Mouse (Mus musculus): ENCODE measurements around the gene 2410004P03Rik.

DNA sequence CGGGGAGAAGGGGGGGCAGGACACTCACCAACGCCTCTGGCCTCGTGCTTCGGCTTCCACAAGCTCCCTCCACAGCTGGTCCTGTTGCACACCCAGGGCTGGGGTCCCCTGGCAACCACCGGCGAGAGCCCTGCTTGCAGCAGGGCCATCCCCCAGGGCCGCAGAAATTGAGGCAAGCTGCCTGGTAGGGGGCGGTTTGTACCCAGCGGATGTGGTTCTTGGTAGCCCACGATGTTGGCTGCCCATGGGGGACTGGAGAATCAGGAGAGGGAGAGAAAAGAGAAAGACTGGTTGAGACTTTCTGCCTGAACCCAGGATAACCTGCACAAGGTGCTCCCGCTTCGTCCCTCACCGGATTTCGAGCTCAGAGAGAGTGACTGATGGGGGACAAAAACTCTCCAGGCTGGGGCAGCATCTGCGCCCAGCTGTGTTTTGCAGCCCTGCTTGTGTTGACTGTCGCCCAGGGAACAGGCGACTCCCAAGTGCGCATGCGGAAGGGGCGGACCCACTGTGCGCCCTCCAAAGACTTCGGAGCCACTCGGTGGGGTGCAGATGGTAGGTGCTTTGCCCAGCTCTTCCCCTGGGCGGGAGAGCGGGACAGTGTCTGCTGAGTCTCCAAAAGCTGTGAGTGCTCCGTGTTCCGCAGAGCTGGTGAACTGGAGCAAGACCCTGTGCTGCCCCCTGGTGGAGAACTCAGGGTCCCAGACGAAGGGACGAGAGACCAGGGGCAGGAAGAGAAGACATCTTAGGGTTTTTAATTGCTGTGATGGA is at the start of gene 2410004P03Rik:
- no peak for TF ChIP-seq POLR2A (IDR thresholded peaks at IDR 0.05; ENCODE audit: extremely low read depth, insufficient read depth, low read length)
- TF ChIP-seq CTCF (IDR thresholded peaks at IDR 0.05; ENCODE audit: extremely low read depth, insufficient read depth, low read length) = peak; percentile 61

All from cortical plate, adult 2 months (tissue).